Mouse (Mus musculus) small intestine, adult 10 weeks (tissue): ENCODE data around the gene Fut1. TPM values are rescaled to one million over a fixed set of nuclear protein-coding genes. Genes with fewer than 3 reads are reported as not detected.

Experiments used
- polyA plus RNA-seq: library from polyadenylated mRNA; stranded (reverse); fragments of 350-450 nt; fragmentation: Illumina TruSeq; extraction: RNeasy Lipid Tissue Mini Kit (QIAGEN cat#74804); gene quantifications from one replicate; pipeline ENCODE4 v1.2.3, GENCODE M21; 2014; ENCODE audit warnings: low replicate concordance

Fut1 gene
- not detected for polyA plus RNA-seq

DNA sequence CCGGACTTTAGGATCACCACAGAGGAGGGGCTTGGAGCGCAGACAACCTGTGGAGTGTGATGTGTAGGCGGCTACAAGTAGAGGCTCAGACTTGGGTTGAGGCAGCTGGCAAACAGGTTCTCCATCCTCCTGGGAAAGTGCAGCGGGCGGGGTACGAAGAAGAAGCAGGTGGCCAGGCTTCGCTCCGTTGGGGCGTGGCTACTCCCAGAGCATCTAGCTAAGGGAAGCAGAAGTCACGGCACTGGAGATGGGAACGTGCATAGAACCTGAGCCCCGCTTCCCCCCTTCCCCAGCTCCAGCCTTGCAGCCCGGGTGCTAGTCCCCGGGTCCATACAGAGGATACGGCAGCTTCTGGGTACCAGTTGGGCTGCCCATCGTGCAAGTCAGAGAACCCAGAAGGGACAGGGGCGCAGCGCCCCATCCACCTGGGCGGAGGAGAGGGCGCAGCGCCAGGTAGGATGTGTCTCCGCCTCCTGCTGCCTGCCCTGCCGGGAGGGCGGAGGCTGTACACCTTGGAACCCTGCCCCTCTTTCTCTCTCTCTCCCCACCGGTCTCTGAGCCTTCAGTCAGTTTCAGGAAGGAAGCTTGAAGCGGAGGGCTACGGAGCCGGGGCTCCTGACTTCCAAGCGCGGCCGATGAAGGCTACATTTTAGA, at the start of gene Fut1:
Gene Fut1 (plus strand): TSS at position 248 of the 654 bp plus-strand sequence.

DNA sequence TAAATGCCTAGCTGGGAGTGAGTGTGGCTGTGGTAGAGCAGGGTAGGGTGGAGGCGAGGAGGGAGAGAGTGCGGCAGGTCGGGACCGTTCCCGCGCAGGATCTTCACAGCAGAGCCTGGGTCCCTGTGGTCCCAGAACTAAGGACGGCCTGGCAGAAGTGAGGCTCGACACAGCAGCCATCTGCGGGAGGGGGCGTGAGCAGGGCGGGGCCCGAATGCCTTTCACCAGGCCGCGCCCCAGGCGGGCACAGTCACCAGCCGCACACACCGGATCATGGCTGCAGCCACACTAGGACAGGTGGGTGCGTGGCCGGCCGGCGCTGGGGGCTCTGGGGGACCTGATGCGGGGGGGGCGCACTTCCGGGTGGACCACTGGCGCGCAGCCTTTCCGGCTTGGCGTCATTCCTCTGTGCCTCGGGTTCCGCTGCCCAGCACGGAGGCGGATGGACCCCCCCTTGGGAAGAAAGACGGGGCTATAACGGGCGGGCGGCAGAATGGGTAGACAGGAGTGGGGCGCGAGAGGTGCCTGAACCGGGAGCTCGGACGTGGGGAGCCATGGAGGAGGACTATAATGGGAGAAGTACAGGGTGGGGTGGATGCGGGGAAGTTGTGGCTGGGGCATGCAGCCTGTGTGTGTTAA, 46.9 kb upstream of the Fut1 start, which contains the start of gene Bcat2:
Gene Bcat2 (plus strand): TSS at position 51 of the 639 bp plus-strand sequence.

DNA sequence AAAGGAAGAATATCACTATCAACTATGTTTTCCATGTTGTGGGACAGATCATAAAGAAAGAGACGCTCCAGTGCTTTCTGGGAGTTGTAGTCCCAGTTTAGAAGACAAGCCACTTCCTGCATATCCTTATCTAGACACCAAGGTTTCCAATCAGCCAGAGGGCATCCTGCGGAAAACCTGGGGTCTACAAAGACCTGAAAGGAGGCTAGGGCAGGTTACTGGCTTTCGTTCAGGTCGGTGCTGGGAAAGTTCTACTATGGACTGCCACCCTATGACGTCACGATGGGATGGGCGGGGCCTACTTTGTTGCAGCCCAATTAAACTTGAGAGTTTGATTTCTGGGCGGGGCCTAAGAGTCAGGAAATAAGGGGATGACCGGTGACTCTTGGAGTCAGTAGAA, 4.4 kb downstream of the Fut1 start, which contains the start of gene Izumo1:
Gene Izumo1 (plus strand): TSS at position 369 of the 400 bp plus-strand sequence.

DNA sequence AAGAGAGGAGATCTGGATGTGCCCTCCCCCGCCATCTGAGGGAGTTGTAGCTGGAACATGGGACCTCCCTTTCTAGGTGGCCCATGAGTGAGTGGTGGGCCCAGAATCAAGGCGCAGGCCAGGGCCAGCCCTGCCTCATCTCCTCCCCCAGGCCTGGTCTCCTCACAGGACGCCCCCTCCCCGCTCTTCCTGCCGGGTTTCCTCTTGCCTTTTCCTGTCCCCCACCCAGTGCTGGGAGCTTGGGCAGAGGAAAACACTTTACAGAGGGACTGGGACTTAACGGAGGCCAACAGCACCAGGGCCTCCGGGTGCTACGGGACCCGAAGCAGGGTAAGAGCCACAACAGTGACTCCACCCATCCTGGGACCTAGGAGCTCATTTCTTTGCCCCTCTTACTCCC, 10.2 kb downstream of the Fut1 start, which contains the start of gene Rasip1:
Gene Rasip1 (plus strand): TSS at position 228 of the 400 bp plus-strand sequence.

DNA sequence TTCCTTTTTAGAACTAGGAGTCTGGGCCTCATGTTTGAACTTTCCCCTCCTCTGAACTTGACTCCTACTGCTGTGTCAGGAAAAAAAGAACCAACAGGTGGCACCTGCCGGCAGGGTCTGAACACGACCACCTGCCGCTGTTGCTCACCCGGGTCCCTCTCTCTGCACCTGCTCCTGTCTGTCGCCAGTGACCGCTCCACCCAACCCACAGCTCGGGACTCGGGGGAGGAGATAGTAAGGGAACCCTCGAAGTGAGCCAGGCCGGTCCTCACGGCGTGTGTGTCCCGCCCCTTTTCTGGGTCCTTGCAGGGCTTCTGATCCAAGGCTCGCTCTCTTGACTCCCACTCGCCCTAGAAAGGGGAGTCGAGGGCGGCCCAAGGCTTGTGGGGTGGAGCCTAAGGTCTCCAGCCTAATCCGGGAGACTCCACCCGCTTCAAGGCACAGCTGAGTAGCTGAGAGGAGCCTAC, 22.5 kb downstream of the Fut1 start, which contains the start of gene Mamstr:
Gene Mamstr (plus strand): TSS at position 417 of the 467 bp plus-strand sequence.

DNA sequence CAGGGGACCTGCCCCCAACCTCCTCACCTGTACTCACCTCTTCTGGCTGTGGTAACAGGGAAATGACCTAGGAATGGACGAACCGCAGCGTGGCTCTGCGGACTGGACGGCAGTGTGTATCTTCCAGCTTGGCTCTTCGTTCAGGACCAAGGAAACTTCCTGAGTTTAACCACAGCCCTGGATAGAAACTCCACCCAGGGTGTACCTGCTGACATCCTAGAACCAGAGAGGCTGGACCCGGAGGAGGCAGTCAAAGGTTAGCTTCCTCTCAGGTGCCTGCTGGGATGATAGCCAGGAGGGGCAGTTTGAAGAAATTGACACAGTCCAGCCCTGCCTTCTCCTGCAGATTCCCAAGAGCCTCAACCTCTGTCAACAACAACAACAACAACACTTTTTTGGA, 49.1 kb downstream of the Fut1 start, which contains the start of gene Fut2:
Gene Fut2 (minus strand): TSS at position 234 of the 400 bp plus-strand sequence.

Other genes with a start within 250 kb of the Fut1 start
- gene Lin7b, start 246.7 kb upstream of the Fut1 start, polyA plus RNA-seq: not detected
- gene Snrnp70, start 221.5 kb upstream of the Fut1 start, polyA plus RNA-seq: 55.6 TPM
- gene Kcna7, start 211.6 kb upstream of the Fut1 start, polyA plus RNA-seq: not detected
- gene Ntf5, start 203.6 kb upstream of the Fut1 start, polyA plus RNA-seq: not detected
- gene Lhb, start 196.5 kb upstream of the Fut1 start, polyA plus RNA-seq: not detected
- gene Gys1, start 182.4 kb upstream of the Fut1 start, polyA plus RNA-seq: 1.0 TPM
- not detected for gene Ruvbl2, start 179.2 kb upstream of the Fut1 start, polyA plus RNA-seq
- gene Ftl1, start 157.4 kb upstream of the Fut1 start, polyA plus RNA-seq: 6.2 TPM
- gene Bax, start 150.4 kb upstream of the Fut1 start, polyA plus RNA-seq: 1.2 TPM
- gene Tulp2, start 135.4 kb upstream of the Fut1 start, polyA plus RNA-seq: not detected
- gene Gm45808, start 130.5 kb upstream of the Fut1 start, polyA plus RNA-seq: not detected
- gene Dhdh, start 128.5 kb upstream of the Fut1 start, polyA plus RNA-seq: 1.6 TPM
- gene Nucb1, start 106.9 kb upstream of the Fut1 start, polyA plus RNA-seq: 48.1 TPM
- gene Ppp1r15a, start 91.0 kb upstream of the Fut1 start, polyA plus RNA-seq: 0.59 TPM
- gene Plekha4, start 91.0 kb upstream of the Fut1 start, polyA plus RNA-seq: not detected
- gene Hsd17b14, start 62.4 kb upstream of the Fut1 start, polyA plus RNA-seq: not detected
- gene Bcat2, start 47.1 kb upstream of the Fut1 start, polyA plus RNA-seq: 0.93 TPM
- not detected for gene Fgf21, start 1.8 kb upstream of the Fut1 start, polyA plus RNA-seq
- not detected for gene Izumo1, start 4.5 kb downstream of the Fut1 start, polyA plus RNA-seq
- gene Rasip1, start 10.2 kb downstream of the Fut1 start, polyA plus RNA-seq: not detected
- not detected for gene Mamstr, start 22.7 kb downstream of the Fut1 start, polyA plus RNA-seq
- gene Fut2, start 49.1 kb downstream of the Fut1 start, polyA plus RNA-seq: 0.22 TPM
- gene Ntn5, start 66.7 kb downstream of the Fut1 start, polyA plus RNA-seq: not detected
- gene Sec1, start 77.1 kb downstream of the Fut1 start, polyA plus RNA-seq: not detected
- not detected for gene Car11, start 82.6 kb downstream of the Fut1 start, polyA plus RNA-seq
- gene Dbp, start 87.8 kb downstream of the Fut1 start, polyA plus RNA-seq: 3.8 TPM
- gene Rpl18, start 98.2 kb downstream of the Fut1 start, polyA plus RNA-seq: 1.6 TPM
- 1.3 TPM for gene Sphk2, start 100.7 kb downstream of the Fut1 start, polyA plus RNA-seq
- 3.8 TPM for gene Fam83e, start 103.9 kb downstream of the Fut1 start, polyA plus RNA-seq
- gene Spaca4, start 108.5 kb downstream of the Fut1 start, polyA plus RNA-seq: not detected
- gene Lmtk3, start 166.4 kb downstream of the Fut1 start, polyA plus RNA-seq: not detected
- gene Sult2b1, start 167.4 kb downstream of the Fut1 start, polyA plus RNA-seq: 5.5 TPM
- 10.0 TPM for gene Cyth2, start 197.3 kb downstream of the Fut1 start, polyA plus RNA-seq
- not detected for gene Kcnj14, start 207.5 kb downstream of the Fut1 start, polyA plus RNA-seq
- gene Grwd1, start 213.7 kb downstream of the Fut1 start, polyA plus RNA-seq: not detected